Mouse (Mus musculus) heart, postnatal 0 days (tissue): Measurements from ENCODE around the gene Ttc21a.

Source experiments
- CTCF ChIP-seq: IDR thresholded peaks from 2 replicates; pipeline ENCODE4 v1.5.1; 2016; ENCODE audit warnings: antibody characterized with exemption, control low read depth, low read depth
- EP300 ChIP-seq: IDR thresholded peaks from 2 replicates; pipeline ENCODE4 v1.6.1; 2016; ENCODE audit warnings: antibody characterized with exemption, low read depth

DNA sequence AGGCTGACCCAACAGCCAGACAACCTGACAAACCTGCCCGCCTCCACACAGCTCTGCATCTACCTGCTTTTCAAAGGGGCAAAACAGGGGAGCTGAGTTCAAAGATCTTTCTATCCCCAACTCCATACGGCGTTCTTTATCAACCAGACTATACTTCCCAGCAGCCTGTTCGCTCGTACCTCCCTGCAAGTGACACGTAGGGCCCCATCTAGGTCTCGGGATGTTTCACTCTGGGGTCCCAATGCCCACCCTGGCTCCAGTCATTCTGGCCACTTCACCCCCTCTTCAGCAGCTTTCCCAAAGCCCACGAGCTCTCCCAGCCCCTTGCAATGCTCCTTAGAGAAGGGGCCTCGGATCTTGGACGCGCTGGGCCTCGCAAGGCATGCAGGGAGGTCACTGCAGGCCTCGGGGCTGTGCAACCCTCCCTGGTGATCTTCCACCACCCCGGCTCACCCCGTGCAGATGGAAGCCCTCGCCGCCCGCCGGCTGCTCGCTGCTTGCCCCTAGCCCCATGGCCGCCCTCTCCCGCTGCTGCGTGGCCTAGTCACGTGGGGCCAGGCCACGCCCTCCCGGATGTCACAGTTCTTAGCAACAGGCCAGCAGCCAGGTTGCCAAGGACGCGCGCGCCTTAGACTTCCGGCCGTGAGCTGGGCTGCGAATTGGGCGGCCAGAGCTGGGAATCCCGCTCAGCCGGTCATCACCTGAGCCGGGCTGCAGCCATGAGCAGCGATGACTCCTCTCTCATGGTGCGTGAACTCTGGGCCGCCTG, at the start of gene Ttc21a, which contains the start of gene Gorasp1:
- TF ChIP-seq CTCF: peak; percentile 18; the same call in 1 of the 2 replicates
- no peak for TF ChIP-seq EP300
